Mouse (Mus musculus) ES-E14 (cell line): ENCODE data around the gene Rab44.

Source experiments
- CHD2 ChIP-seq: IDR thresholded peaks from 2 replicates; pipeline ENCODE4 v1.6.1; 2014; ENCODE audit warnings: mild to moderate bottlenecking, low read depth, low read length, inconsistent platforms
- MAFK ChIP-seq: IDR thresholded peaks from 2 replicates; pipeline ENCODE4 v1.6.1; 2014; ENCODE audit warnings: mild to moderate bottlenecking, low read depth, low read length, inconsistent platforms; ENCODE audit not compliant: insufficient read depth
- ZNF384 ChIP-seq: IDR thresholded peaks from 2 replicates; pipeline ENCODE4 v1.6.1; 2012; ENCODE audit warnings: low read depth, low read length, inconsistent platforms

GRCm38 (mm10) chr17:29176391-29177267 lies 62.7 kb downstream of the Rab44 start:
- TF ChIP-seq CHD2 (no peak), MAFK (no peak), ZNF384 (no peak)
